Mouse (Mus musculus) liver, postnatal 0 days (tissue): ENCODE measurements around the gene Psmd11.

Source experiments
- CTCF ChIP-seq: sonication (generic); IDR thresholded peaks from 2 replicates; pipeline ENCODE4 v1.5.1; 2016; ENCODE audit warnings: antibody characterized with exemption, low read depth
- EP300 ChIP-seq: IDR thresholded peaks from 2 replicates; pipeline ENCODE4 v1.6.1; 2016; ENCODE audit warnings: antibody characterized with exemption, low read depth, mild to moderate bottlenecking

GRCm38 (mm10) chr11:80489172-80489881, 60.9 kb downstream of the Psmd11 start:
- no peak for TF ChIP-seq CTCF
- no peak for TF ChIP-seq EP300
